Mouse (Mus musculus) thymus, adult 2 months (tissue): Measurements from ENCODE around the gene B3galt1.

Experiments
- CTCF ChIP-seq: fragments of 200-500 bp; IDR thresholded peaks from 2 replicates; pipeline ENCODE4 v1.5.1; 2012; ENCODE audit warnings: mild to moderate bottlenecking, control low read depth, low read length, moderate library complexity, borderline replicate concordance; ENCODE audit not compliant: control insufficient read depth, poor library complexity, insufficient read depth; ENCODE audit errors: extremely low read depth
- POLR2A ChIP-seq: fragments of 200-500 bp; IDR thresholded peaks from 2 replicates; pipeline ENCODE4 v1.6.1; 2012; ENCODE audit warnings: mild to moderate bottlenecking, low read length, control low read depth, moderate library complexity; ENCODE audit not compliant: control insufficient read depth, poor library complexity, insufficient read depth; ENCODE audit errors: extremely low read depth

GRCm38 (mm10) chr2:68052481-68052880 lies 486.8 kb downstream of the B3galt1 start:
- TF ChIP-seq POLR2A (no peak), CTCF (no peak)
